Mouse (Mus musculus) right cerebral cortex, adult 2 months (tissue): ENCODE measurements around the gene Gpnmb.

Source experiments
- DNase-seq, 2 experiments: peaks; one replicate each; pipeline ENCODE4 v3.0.0; 2021 to 2022; ENCODE audit warnings: low spot score in 2 of 2

The Gpnmb gene

GRCm38 (mm10) chr6:49031230-49031629 is 5.1 kb upstream of the Gpnmb start:
- DNase-seq, result no peak

GRCm38 (mm10) chr6:49032783-49033182 is 3.6 kb upstream of the Gpnmb start:
- no peak for DNase-seq

GRCm38 (mm10) chr6:49037268-49037662 is 919 bp downstream of the Gpnmb start:
- no peak for DNase-seq

GRCm38 (mm10) chr6:49039470-49040180 is 3.3 kb downstream of the Gpnmb start:
- peak; percentile 64 to 80 for DNase-seq

- no peak for DNase-seq
These were observed 10.2 kb downstream of the Gpnmb start for GRCm38 (mm10) chr6:49046502-49046901.

GRCm38 (mm10) chr6:49046976-49047375 is 10.6 kb downstream of the Gpnmb start:
- no peak for DNase-seq

GRCm38 (mm10) chr6:49047848-49048247 is 11.5 kb downstream of the Gpnmb start:
- no peak for DNase-seq

GRCm38 (mm10) chr6:49048395-49048794 is 12.0 kb downstream of the Gpnmb start:
- no peak for DNase-seq

- no peak for DNase-seq
These were observed 14.5 kb downstream of the Gpnmb start for GRCm38 (mm10) chr6:49050677-49051410.

GRCm38 (mm10) chr6:49052191-49052590 is 15.8 kb downstream of the Gpnmb start:
- DNase-seq, result no peak

GRCm38 (mm10) chr6:49055256-49055733 is 18.9 kb downstream of the Gpnmb start:
- DNase-seq, result peak in 1 of 2 experiments; percentile 13

- no peak for DNase-seq
These were observed 19.7 kb downstream of the Gpnmb start for GRCm38 (mm10) chr6:49056009-49056408.

- peak; percentile 65 to 83 for DNase-seq
These were observed 21.0 kb downstream of the Gpnmb start for GRCm38 (mm10) chr6:49057053-49058021.

GRCm38 (mm10) chr6:49068361-49068760 is 32.0 kb downstream of the Gpnmb start:
- no peak for DNase-seq

GRCm38 (mm10) chr6:49073304-49074116 is 37.2 kb downstream of the Gpnmb start, which contains the start of gene Malsu1:
Malsu1 (plus strand) TSS chr6:49073795.
- DNase-seq, result peak; percentile 96 to 98

- DNase-seq, result peak; percentile 23 to 29
These were observed 37.8 kb downstream of the Gpnmb start for GRCm38 (mm10) chr6:49074117-49074490.

GRCm38 (mm10) chr6:49077894-49078293 is 41.5 kb downstream of the Gpnmb start:
- no peak for DNase-seq

- DNase-seq, result no peak
These were observed 43.0 kb downstream of the Gpnmb start for GRCm38 (mm10) chr6:49079313-49079712.

- no peak for DNase-seq
These were observed 46.7 kb downstream of the Gpnmb start for GRCm38 (mm10) chr6:49083008-49083407.

- DNase-seq, result no peak
These were observed 58.6 kb downstream of the Gpnmb start for GRCm38 (mm10) chr6:49094968-49095367.

GRCm38 (mm10) chr6:49096421-49096820 is 60.1 kb downstream of the Gpnmb start:
- DNase-seq, result peak; percentile 23 to 48
